Mouse (Mus musculus) R1 (cell line): ENCODE data around the gene Zfr2.

Experiments
- DNase-seq: peaks from one replicate; pipeline ENCODE4 v3.0.0-alpha.2; 2018; ENCODE audit warnings: low read depth, low spot score

Gene Zfr2

DNA sequence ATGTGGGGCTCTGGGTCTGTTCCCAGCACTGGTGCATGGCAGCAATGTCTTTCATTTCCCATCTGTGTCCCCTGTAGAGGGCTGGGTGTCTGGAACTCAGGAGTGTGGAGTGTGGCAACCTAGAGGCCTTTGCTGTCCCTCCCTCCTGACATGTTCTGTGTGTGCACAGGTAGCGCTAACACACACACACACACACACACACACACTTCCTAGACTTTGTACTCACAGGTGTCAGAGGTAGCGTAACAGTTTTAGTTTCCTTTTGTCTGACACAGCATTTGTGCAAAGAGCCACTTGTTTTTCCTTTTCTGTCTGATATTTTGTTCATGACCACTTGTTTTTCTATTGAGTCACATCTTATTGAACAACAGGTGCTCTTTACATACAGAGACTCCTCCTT, 14.8 kb downstream of the Zfr2 start:
- DNase-seq: no peak

DNA sequence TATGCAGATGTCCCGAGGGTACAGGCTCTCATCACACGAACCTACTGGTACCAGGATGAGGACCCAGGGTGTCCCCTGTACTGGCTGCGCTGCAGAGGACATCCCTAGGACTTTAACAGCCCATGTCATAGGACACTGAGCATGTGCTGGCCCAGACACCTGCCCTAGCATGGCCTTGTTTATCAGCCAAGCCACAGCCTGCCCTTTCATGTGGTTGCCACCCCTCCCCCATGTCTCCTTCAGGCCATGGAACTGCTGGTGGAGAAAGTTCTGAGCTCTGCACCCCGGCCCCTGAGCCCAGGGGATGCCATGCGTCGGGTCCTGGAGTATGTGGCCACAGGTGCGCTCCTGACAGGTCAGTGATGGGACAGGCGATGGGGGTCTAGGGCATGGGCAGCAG, 16.5 kb downstream of the Zfr2 start:
- DNase-seq: no peak

DNA sequence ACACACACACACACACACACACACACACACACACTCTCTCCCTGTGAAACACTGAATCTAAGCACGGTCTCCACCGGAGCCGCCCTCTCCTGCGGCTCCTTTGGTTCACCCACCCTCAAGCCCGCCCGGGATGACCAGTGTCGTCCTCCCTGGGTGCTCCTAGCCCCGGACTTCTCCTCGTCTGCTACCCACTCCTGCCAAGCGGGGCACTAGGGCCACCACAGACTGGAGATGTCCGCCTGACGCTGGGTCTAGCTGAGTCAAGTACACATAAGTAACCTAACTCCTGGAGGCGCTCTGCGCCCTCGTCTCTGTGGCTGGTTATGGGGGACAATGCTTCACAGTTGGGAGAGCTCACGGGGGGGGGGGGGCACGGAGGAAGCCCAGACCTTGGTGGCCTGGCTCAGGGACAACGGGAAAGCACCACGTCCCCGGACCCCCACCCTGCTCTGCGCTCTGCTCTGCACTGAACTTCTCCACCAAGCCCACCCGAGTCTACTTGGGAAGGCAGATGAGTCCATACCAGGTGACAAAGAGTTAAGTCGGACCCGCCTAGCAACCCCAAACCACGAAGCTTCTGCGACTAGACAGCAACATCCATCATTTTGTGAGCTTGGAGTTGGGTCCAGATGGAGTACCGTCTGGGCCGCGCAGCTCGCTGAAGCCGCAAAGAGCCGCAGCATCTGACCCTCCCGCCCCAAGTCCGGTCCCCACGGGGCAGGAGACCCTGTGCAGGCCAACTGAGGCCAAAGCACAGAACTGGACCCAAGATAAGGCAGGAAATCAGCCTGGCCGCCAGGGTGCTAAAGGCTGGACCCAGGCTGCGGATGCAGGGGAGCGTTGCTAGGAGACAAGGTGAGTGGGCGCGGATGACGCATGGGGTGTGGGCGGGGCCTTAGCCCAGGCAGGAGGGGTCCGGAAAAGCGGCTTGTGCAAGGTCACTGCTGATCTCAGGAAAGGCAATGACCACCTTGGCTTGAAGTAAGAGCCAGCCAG, 19.8 kb downstream of the Zfr2 start, which contains the start of gene Matk:
Gene Matk (plus strand): TSS at position 512 of the 996 bp plus-strand sequence.
- peak; percentile 68 for DNase-seq

DNA sequence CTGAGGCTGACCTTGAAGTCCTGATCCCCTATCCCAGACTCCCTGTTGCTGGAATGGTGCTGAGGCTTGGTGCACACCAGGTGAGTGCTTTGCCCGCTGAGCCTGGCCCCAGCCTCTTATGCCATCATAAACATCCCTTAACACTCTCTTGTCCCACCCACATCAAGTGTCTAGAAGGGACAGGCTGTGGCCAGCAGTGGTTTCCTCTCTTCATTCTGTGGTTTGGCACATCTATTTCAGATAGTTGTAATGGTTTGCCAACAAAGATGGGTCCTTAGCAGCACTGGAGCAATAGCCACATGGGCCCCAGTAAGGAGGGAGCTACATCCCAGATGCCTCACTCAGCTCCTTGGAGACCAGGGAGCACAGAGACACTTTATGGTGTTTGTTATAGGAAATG, 21.9 kb downstream of the Zfr2 start:
- no peak for DNase-seq

DNA sequence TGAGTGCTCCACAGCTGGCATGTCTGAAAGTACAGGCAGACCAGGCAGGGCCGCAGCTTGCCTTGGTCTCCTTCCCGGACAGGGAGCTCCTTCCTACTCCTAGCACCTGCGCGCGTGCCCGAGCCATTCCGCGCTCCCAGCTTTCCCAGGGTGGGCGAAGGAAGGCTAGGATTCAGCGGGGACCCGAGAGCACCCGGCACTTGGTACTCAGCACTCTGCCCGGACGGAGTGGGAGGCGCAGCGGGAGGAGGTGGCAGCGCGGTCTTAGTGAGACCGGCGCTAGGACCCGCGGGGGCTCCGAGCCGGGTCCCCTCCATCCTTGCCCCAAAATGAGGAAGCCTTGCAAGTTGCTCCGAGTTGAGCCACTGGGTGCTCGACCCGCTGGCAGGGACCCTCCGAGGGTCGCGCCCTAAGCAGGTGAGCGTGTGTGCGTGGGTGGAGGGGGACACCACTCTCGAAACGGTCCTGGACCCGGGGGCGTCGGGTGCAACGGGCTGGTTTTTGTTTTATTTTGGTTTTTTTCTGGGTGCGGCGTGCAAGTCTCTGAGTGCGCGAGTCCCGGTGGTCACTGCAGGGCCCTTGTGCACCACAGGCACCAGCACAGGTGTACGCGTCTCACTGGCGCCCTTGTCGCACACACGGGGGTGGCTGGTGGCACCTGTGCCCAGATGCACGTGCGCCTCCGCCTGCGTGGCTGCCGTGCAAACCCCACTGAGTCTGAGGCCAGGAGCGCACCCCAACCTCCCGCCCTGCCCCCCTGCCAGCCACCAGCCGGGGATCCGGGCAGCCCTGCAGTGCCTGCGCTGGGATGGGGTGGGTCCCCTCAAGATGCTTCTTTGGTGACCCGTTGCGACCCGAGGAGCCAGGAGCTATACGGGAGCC, 24.4 kb downstream of the Zfr2 start:
- peak; percentile 33 for DNase-seq

DNA sequence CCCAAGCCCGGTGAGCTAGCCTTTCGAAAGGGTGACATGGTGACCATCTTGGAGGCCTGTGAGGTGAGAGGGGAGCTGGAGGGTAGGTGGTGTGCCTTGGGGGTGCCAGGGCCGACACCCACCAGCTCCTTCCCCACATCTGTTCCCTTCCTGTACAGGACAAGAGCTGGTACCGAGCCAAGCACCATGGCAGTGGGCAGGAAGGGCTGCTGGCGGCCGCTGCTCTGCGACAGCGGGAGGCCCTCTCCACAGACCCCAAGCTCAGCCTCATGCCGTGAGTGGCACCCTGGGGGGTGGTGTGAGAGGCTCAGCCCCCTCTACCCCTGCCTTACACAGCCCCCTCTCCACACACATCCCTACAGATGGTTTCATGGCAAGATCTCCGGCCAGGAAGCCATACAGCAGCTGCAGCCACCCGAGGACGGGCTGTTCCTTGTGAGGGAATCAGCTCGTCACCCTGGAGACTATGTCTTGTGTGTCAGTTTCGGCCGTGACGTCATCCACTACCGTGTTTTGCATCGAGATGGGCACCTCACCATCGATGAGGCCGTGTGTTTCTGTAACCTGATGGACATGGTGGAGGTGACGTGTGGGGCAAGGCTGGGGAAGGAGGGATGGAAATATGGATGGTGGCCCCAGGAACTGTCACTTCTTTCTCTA, 26.4 kb downstream of the Zfr2 start:
- no peak for DNase-seq

DNA sequence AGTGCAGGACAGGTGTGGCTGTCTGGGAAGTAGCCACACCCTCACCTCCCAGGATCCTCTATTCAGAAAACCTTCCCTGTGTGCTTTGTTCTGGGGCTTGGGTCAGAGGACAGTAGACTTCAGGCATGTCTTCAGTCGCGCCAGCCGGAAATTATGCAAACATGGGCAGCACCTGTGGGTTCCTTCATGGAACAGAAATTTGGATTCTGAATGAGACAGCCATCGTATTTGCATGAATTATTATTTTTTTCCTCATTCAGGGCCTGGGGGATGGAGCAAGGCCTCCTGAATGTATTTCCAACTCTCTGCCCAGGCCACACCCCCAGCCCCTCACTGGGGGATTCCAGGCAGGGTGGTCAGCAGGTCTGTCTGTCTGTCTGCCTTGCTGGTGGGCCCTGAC, 28.1 kb downstream of the Zfr2 start:
- no peak for DNase-seq

DNA sequence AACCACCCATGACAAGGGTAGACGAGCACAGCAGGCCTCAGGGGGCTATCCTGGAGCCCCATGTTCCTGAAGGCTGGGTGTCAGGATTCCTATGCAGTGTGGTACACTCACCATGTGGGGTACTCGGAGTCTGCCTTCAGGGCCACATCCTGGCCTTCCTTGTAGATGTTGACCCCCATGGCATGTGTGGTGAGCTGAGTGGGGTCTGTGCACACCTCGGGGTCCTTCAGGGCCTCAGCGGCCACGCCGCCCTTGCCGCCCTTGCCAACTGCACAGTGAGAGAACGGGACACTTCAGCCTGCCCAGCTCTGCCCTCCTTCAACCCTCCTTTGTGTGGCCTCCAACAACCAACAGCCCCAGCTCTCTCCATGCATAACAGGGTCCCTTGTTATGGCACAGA, 32.6 kb downstream of the Zfr2 start:
- no peak for DNase-seq

DNA sequence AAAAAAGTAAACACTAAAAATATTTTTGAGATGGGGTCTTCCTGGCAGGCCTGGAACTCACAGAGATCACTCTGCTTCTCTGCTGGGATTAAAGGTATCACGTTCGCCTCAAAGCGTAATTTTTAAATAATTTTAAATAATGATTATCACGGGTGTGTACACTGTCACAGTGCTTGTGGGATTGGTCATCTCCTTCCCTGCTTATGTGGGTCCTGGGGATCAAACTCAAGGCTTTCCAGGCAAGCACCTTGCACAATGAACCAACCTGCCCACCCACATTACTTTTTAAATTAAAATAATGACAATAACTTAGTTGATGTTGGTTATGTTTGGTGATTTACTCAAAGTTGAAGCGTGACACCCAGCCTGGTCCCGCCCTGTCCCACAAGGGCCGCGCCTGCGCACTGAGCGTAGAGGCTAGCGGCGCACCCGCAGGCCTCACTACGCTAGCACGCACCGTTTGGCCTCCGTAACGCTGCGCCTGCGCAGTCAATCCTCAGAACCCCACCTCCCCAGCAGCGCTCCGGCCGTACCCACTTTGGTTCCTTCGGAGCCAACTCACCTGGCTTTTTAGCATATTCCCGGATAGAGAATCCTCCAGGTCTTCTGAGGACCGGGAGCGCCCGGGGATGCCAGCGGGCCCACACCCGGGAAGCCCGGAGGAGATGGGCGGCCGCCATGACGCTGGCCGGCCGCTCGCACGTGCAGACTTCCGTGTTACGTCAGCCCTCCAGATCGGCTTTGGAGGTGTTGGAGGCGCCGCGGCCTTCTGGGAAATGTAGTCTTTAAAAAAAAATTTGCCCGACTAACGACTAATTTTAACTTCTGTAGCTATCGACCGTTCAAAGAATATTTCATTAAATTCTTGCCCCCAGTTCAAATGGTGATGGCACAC, 33.5 kb downstream of the Zfr2 start, which contains the start of the genes Mrpl54 and Apba3:
Gene Mrpl54 (minus strand): TSS at position 724 of the 895 bp plus-strand sequence.
Gene Apba3 (plus strand): TSS at position 750 of the 895 bp plus-strand sequence.
- peak; percentile 96 for DNase-seq

DNA sequence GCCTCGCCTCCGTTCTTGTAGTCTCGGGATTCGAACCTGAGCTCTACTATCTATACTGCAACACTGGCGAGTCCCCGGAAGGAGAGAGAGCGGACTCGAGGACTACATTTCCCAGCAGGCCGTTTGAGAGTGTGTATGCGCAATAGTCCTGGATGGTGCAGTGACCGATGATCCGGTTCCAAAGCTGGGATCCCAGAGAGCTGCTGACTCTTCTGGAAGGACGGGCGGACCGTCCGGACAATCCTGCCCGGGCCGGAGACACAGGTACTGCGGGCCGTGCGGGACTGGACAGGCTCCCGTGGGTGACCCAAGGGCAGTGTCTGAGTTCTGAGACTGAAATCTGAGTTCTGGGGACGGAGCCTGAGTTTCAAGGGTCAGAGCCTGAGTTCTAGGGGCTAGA, 35.1 kb downstream of the Zfr2 start:
- peak; percentile 90 for DNase-seq

DNA sequence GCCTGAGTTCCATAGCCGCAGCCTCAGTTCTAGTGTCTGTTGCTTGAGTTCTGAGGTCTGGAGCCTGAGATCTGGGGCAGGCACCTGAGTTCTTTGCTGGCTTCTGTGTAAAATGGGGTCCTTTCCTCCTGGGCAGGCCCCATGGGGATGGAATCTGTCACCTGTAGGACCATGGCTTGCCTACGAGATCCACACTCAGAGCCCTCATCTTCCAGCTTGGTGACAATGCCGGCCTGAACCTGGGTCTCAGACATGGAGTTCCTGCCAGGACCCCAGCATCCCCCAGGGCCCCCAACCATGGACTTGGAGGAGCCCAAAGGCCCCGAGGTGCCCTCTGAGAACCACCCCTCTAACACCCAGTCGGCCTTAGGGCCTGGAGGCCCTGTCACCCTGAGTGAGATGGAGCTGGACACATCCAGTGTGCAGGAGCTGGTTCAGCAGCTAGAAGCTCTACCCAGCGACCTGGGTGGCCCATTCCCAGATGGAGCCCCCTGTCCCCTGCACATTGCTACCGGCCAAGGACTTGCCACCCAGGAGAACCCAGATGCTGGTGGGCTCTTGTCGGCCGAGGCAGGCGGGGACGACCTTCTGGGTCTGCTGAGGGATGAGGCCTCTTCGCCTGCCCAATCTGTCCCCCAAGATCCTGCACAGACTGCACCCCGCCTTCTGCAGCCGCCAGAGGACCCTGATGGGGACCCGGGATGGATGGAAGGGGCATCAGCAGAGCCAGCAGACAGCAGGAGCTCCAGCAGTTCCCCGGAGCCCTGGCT, 35.9 kb downstream of the Zfr2 start:
- no peak for DNase-seq

DNA sequence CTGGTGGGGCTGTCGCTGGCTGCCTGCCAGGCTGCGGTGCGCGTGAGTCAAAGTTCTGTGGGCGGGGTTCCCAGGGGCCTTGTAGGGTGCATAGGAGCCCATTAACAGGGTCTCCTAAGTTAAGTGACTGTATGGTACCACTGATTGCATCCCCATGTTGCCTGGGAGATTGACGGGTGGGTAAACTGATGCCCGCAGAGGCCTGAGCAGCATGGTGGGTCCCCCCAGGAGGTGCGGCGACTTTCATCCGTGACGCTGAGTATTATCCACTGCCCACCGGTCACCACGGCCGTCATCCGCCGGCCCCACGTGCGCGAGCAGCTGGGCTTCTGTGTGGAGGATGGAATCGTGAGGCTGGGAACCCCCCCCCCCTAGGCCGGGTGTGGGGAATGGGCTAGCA, 39.4 kb downstream of the Zfr2 start:
- no peak for DNase-seq

DNA sequence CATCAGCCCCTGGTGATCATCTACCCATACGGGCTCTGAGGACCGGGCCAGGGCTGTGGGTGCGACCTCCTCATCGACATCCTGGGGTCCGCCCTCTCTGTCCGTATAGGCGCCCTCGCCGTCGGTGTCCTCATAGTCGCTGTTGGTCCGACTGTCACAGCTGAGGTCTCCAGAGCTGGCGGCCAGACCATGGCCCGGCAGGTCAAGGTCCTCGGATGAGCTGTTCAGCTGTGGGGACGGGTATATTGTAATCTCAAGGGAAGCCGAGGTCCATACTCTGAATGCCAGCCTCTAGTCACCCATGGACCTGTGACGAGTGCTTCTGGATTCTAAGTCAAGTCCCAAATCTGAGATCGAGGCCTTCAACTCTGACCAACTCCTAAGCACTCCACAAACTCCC, 40.9 kb downstream of the Zfr2 start:
- no peak for DNase-seq

DNA sequence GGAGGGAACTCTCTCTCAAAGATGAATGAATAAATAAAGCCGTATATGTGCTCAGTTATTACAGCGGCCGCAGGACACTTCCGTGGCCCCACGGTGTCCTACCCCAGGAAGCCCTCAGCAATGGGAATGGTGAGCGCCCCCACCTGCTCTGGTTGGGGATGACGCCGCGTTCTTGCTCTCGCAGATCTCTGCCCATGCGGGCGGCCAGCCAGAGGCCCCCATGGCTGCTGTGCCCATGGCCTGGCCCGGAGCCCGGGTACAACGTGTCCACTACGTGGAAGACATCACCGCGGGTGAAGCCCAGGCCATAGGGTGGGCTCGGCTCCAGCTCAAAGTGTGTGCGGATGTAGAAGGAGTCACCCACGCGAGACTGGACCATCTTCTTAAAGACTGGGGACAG, 44.7 kb downstream of the Zfr2 start:
- no peak for DNase-seq

DNA sequence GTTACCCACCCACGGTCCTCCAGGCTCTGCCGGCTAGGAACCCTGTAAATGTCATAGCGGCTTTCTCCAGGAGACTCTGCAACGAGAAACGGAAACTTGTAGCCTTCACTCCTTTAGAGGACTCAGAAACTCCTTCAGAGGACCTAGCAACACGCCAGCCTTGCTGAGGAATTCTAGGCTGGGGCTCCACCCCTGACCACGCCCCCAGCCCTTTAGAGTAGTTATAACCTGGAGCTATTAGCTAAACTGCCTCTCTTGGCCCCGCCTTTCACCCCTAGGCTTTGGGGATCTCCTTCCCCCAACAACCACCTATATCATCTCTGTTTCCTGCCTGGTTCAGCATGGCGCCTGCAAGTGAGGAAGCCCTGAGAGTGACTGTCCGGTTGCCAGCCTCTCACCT, 46.5 kb downstream of the Zfr2 start:
- DNase-seq: peak; percentile 91

DNA sequence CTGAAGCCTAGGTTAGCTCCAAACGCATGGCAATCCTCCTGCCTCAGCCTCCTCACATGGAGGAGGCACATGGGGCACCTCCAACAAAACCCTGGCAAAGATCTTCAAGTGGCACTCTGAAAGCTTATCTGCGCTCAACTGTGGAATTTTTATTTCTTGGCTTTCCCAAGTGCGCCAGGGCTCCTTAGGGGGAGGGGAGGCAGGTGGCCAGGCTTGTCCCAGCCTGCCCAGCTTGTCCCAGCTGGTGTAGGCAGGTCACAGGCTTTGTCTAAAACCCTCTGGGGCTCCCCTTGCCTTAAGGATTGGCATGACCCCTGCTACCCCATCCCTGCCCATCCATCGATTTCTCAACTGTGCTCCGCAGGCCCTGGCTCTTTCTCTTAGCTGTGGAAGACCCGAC, 51.2 kb downstream of the Zfr2 start:
- DNase-seq: no peak

DNA sequence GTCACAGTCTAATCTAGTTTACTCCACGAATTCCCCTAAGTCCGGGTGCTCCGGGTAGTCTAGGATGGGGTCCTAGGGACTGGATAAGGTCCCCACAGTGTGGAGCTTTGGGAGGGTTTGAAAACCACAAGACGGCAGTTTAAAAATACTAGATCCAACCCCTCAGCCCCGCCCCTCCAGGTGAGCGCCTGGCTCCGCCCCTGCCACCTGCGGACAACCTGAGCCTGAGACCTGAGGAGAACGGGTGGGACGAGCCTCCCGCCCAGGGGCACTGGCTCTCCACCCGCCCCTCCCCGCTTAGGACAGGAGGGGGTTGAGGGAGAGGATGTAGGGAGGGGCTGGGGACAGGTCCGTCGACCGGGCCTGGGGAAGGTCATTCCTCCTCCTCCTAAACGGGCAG, 51.8 kb downstream of the Zfr2 start:
- no peak for DNase-seq

DNA sequence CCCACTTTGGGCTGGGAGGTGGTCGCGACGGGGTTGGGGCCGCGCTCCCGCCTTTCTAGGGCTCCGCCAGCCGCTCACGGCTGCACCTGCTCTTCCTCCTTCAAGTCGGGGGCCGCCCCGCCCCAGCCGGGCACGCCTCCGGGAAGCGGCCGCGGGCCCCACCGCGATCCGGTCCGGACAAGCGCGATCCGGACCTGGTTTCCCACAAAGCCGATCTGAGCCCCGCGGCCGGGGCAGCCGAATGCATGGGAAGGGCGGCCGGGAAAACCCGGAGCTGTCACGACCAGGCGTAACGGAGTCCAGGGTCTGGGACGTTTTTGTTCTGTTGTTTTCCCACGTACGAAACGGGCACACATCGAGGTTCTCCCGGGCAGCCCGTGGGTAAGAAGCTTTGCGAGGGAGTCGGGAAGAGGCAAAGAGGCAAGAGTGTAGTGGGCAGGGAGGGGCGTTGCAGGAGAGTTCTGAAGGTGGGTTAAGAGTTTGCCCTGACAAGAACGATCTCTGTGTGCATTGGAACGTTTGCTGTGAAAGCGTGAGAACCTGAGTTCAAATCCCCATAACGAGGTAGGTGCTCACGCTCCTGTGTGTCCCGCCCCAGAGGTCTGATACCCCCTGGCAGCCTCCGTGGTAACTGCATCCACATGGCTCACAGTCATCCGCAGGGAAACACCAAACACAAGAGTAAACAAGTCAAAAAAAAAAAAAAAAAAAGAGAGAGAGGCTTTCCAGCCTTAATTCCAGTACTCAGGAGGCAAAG, 52.9 kb downstream of the Zfr2 start:
- peak; percentile 93 for DNase-seq

DNA sequence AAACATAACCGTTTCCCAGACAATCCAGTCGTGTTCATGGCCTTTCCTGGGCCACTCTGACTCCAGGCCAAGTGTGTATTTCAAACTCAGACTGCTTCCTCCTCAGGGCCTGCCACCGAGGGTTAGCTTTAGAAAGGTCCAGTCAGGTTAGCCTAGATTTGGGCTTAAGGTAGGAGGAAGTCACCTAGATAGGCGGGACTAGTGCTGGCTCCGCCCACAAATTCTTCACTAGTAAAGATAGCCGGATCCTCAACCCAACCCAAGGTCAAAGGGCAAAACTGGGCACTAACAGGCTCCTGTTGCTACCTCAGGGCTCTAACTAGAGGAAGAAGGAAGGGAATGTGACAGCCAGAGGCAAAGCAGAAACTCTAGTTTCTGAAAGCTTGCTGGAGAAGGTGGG, 53.6 kb downstream of the Zfr2 start:
- peak; percentile 74 for DNase-seq
